Mouse (Mus musculus) heart, adult 2 months (tissue): Measurements from ENCODE around the gene Ccdc185. TPM values are rescaled to one million over a fixed set of nuclear protein-coding genes. Genes with fewer than 3 reads are reported as not detected.
A peak's percentile ranks its signal among the peaks of the same experiment; 100 is the strongest.

Experiments
- DNase-seq, 2 experiments: peaks; one replicate each; pipeline ENCODE4 v3.0.0; 2021
- H3K27ac ChIP-seq: fragments of 200-600 bp; 2 replicates; pipeline ENCODE4 v1.8.1; 2022
- H3K27me3 ChIP-seq: fragments of 200-500 bp; 2 replicates; pipeline ENCODE4 v1.6.1; 2012; ENCODE audit warnings: mild to moderate bottlenecking, low read length, inconsistent platforms, mixed read lengths; ENCODE audit not compliant: control insufficient read depth, insufficient read depth
- H3K36me3 ChIP-seq: fragments of 200-500 bp; 2 replicates; pipeline ENCODE4 v1.6.1; 2012; ENCODE audit warnings: low read length, inconsistent platforms; ENCODE audit not compliant: control insufficient read depth, insufficient read depth
- H3K4me1 ChIP-seq: fragments of 200-500 bp; 2 replicates; pipeline ENCODE4 v1.6.1; 2011; ENCODE audit warnings: low read length; ENCODE audit not compliant: control insufficient read depth, insufficient read depth
- H3K4me3 ChIP-seq: fragments of 200-600 bp; 2 replicates; pipeline ENCODE4 v1.8.1; 2022
- H3K79me2 ChIP-seq: fragments of 200-500 bp; replicated peaks from 2 replicates; pipeline ENCODE4 v1.6.1; 2012; ENCODE audit warnings: mild to moderate bottlenecking, inconsistent platforms, low read length, moderate library complexity, mixed read lengths; ENCODE audit not compliant: control insufficient read depth, insufficient read depth
- H3K9ac ChIP-seq: fragments of 200-500 bp; 2 replicates; pipeline ENCODE4 v1.6.1; 2012; ENCODE audit warnings: low read depth, mild to moderate bottlenecking, control low read depth, inconsistent platforms, low read length, mixed read lengths
- CTCF ChIP-seq: fragments of 200-600 bp; IDR thresholded peaks from 2 replicates; pipeline ENCODE4 v1.8.1; 2022; ENCODE audit warnings: antibody characterized with exemption, mild to moderate bottlenecking, moderate library complexity
- EP300 ChIP-seq: fragments of 200-500 bp; IDR thresholded peaks from 2 replicates; pipeline ENCODE4 v1.6.1; 2011; ENCODE audit warnings: low read depth, low read length, control low read depth; ENCODE audit not compliant: insufficient read depth
- POLR2A ChIP-seq: fragments of 200-500 bp; IDR thresholded peaks from 2 replicates; pipeline ENCODE4 v1.6.1; 2011; ENCODE audit warnings: mild to moderate bottlenecking, low read depth, low read length, control low read depth; ENCODE audit not compliant: insufficient read depth
- WGBS: fragments of 180-500 bp; shearing (Covaris S2); methylation state at CpG from one replicate; pipeline ENCODE4 v1.1.7; 2018; 5-methylcytosine and 5-hydroxymethylcytosine counted together
- intact Hi-C: fragments of 180-260 bp; cut with DNase I; formaldehyde crosslinking; loops from one replicate; pipeline ENCODE4 v1.15.1; 2025
- polyA plus RNA-seq: library from polyadenylated mRNA; depleted of rRNA; stranded (reverse); fragments of >200 nt; gene quantifications from 2 replicates; pipeline ENCODE4 v1.2.3, GENCODE M21; 2012
- total RNA-seq, 2 experiments: library from RNA; stranded (reverse); gene quantifications; 2 replicates each; pipeline ENCODE4 v1.2.3; 2021

Ccdc185 gene
- total and polyA plus RNA-seq, 3 experiments = 0.04 TPM; not detected in 2

- no peaks in the 10 kb centered on the region for H3K79me2 ChIP-seq
- WGBS = 50% methylated on average over 10 of the region's 10 CpGs
- no peak for DNase-seq
- H3K27ac ChIP-seq = no peak overlapping the region
- no peak overlapping the region for H3K9ac ChIP-seq
- H3K27me3 ChIP-seq = no peaks in the 10 kb centered on the region
- intact Hi-C loops = no loop called here
- H3K4me1 ChIP-seq = no peaks in the 10 kb centered on the region
- TF ChIP-seq EP300 (no peak), POLR2A (no peak), CTCF (no peak)
- no peak overlapping the region for H3K4me3 ChIP-seq
- no peaks in the 10 kb centered on the region for H3K36me3 ChIP-seq
These were observed 27.9 kb upstream of the Ccdc185 start for GRCm38 (mm10) chr1:182776749-182777410.

GRCm38 (mm10) chr1:182775576-182775975, 26.6 kb upstream of the Ccdc185 start:
- H3K4me1 ChIP-seq = no peaks in the 10 kb centered on the region
- H3K9ac ChIP-seq = no peak overlapping the region
- H3K27me3 ChIP-seq = no peaks in the 10 kb centered on the region
- intact Hi-C loops = no loop called here
- no peak for DNase-seq
- no peaks in the 10 kb centered on the region for H3K79me2 ChIP-seq
- no peaks in the 10 kb centered on the region for H3K36me3 ChIP-seq
- no peak overlapping the region for H3K27ac ChIP-seq
- WGBS = 88% methylated on average over 7 of the region's 7 CpGs
- TF ChIP-seq POLR2A = no peak
- no peak for TF ChIP-seq CTCF
- no peak for TF ChIP-seq EP300
- H3K4me3 ChIP-seq = no peak overlapping the region

- Histone ChIP-seq H3K9ac (0 out of 2 replicates have a peak overlapping the region, but pooled peaks have one; percentile 17), H3K4me3 (peak overlapping the region; percentile 49), H3K79me2 (no peaks in the 10 kb centered on the region), H3K27me3 (peaks cover 3% of the 10 kb centered on the region; the same call in 1 of the 2 replicates), H3K4me1 (no peaks in the 10 kb centered on the region; the same call in 1 of the 2 replicates), H3K36me3 (no peaks in the 10 kb centered on the region), H3K27ac (no peak overlapping the region)
- WGBS = 14% methylated on average over 27 of the region's 27 CpGs
- intact Hi-C loops = no loop called here
- TF ChIP-seq POLR2A (no peak), CTCF (no peak), EP300 (no peak)
- DNase-seq = peak in 1 of 2 experiments; percentile 22
These were observed 15.7 kb upstream of the Ccdc185 start for GRCm38 (mm10) chr1:182764541-182765281.

- WGBS = under 1% methylated on average over 94 of the region's 95 CpGs
- TF ChIP-seq CTCF (no peak), EP300 (no peak), POLR2A (no peak)
- H3K4me1 ChIP-seq = no peaks in the 10 kb centered on the region; the same call in 1 of the 2 replicates
- intact Hi-C loops = no loop called here
- H3K27ac ChIP-seq = no peak within 1 kb of the TSS
- peak; percentile 46 to 52 for DNase-seq
- H3K4me3 ChIP-seq = peak within 1 kb of the TSS; percentile 49
- H3K27me3 ChIP-seq = peaks cover 3% of the 10 kb centered on the region; the same call in 1 of the 2 replicates
- no peaks in the 10 kb centered on the region for H3K36me3 ChIP-seq
- no peaks in the 10 kb centered on the region for H3K79me2 ChIP-seq
- peak within 1 kb of the TSS; percentile 60 for H3K9ac ChIP-seq
These were observed 14.9 kb upstream of the Ccdc185 start, which contains the start of gene Susd4 for GRCm38 (mm10) chr1:182763716-182764461. TSS of gene Susd4 (plus strand) at chr1:182763860.

GRCm38 (mm10) chr1:182763191-182763715, 14.3 kb upstream of the Ccdc185 start:
- Histone ChIP-seq H3K27ac (no peak overlapping the region), H3K4me1 (no peaks in the 10 kb centered on the region; the same call in 1 of the 2 replicates), H3K27me3 (peaks cover 3% of the 10 kb centered on the region; the same call in 1 of the 2 replicates), H3K36me3 (no peaks in the 10 kb centered on the region), H3K9ac (no peak overlapping the region), H3K4me3 (peak overlapping the region; percentile 49), H3K79me2 (no peaks in the 10 kb centered on the region)
- no peak for DNase-seq
- intact Hi-C loops = no loop called here
- WGBS = 25% methylated on average over 17 of the region's 17 CpGs
- TF ChIP-seq CTCF = no peak
- no peak for TF ChIP-seq POLR2A
- TF ChIP-seq EP300 = no peak
